Mouse (Mus musculus) embryonic facial prominence, embryonic 12.5 days (tissue): Measurements from ENCODE around the gene Pigb. TPM values are rescaled to one million over a fixed set of nuclear protein-coding genes. Genes with fewer than 3 reads are reported as not detected.
"Not testable (repeated sequence)": the region's sequence is repeated elsewhere in the genome, so short reads cannot be mapped to it uniquely, and the experiment has no call there.

ENCODE experiments used
- ATAC-seq: fragments of 200-750 bp; cut with Nextera tagmentation; 2 replicates; pipeline ENCODE4 v1.8.0; 2017; ENCODE audit not compliant: insufficient number of reproducible peaks, insufficient read depth, low FRiP score, low TSS enrichment
- H3K27ac ChIP-seq: fragments of 300-500 bp; sonication (generic); 2 replicates; pipeline ENCODE4 v1.5.1; 2016; ENCODE audit warnings: mild to moderate bottlenecking
- H3K27me3 ChIP-seq: fragments of 300-500 bp; sonication (generic); 2 replicates; pipeline ENCODE4 v1.6.1; 2016; ENCODE audit warnings: mild to moderate bottlenecking, moderate library complexity
- H3K36me3 ChIP-seq: fragments of 300-500 bp; sonication (generic); 2 replicates; pipeline ENCODE4 v1.6.1; 2016; ENCODE audit warnings: mild to moderate bottlenecking
- H3K4me1 ChIP-seq: fragments of 300-500 bp; sonication (generic); 2 replicates; pipeline ENCODE4 v1.6.1; 2016
- H3K4me2 ChIP-seq: fragments of 300-500 bp; sonication (generic); replicated peaks from 2 replicates; pipeline ENCODE4 v1.6.1; 2016; ENCODE audit warnings: mild to moderate bottlenecking, moderate library complexity
- H3K4me3 ChIP-seq: fragments of 300-500 bp; sonication (generic); 2 replicates; pipeline ENCODE4 v1.5.1; 2016; ENCODE audit warnings: mild to moderate bottlenecking
- H3K9ac ChIP-seq: fragments of 300-500 bp; sonication (generic); 2 replicates; pipeline ENCODE4 v1.6.1; 2016; ENCODE audit warnings: mild to moderate bottlenecking, moderate library complexity
- H3K9me3 ChIP-seq: fragments of 300-500 bp; sonication (generic); 2 replicates; pipeline ENCODE4 v1.6.1; 2016; ENCODE audit warnings: mild to moderate bottlenecking, moderate library complexity
- WGBS: fragments of 180-500 bp; shearing (Covaris S2); methylation state at CpG from one replicate; pipeline ENCODE4 v1.1.7; 2016; 5-methylcytosine and 5-hydroxymethylcytosine counted together
- polyA plus RNA-seq: library from polyadenylated mRNA; unstranded; fragments of >200 nt; fragmentation: Nextera tagmentation; extraction: Ambion mirVana; gene quantifications from 2 replicates; pipeline ENCODE4 v1.2.1, GENCODE M21; 2016

Gene Pigb
- 13.5 and 14.7 TPM in 2 replicates for polyA plus RNA-seq

- peaks cover 21% of the 10 kb centered on the region for H3K4me1 ChIP-seq
- peak within 1 kb of the TSS; percentile 82 for H3K4me2 ChIP-seq
- H3K27ac ChIP-seq, result peak within 1 kb of the TSS; percentile 84
- H3K9me3 ChIP-seq, result no peaks in the 10 kb centered on the region
- ATAC-seq, result no peak
- peak within 1 kb of the TSS; percentile 79 for H3K4me3 ChIP-seq
- H3K27me3 ChIP-seq, result no peaks in the 10 kb centered on the region
- peaks cover 10% of the 10 kb centered on the region; the same call in 1 of the 2 replicates for H3K36me3 ChIP-seq
- peak within 1 kb of the TSS; percentile 73 for H3K9ac ChIP-seq
- WGBS, result 31% methylated on average over 6 of the region's 6 CpGs
Measured at GRCm38 (mm10) chr9:73040080-73040479, at the start of gene Pigb. Pigb (minus strand) TSS chr9:73040378.

- Histone ChIP-seq H3K27me3 (no peaks in the 10 kb centered on the region), H3K4me1 (no peaks in the 10 kb centered on the region; the same call in 1 of the 2 replicates), H3K4me2 (no peak overlapping the region), H3K36me3 (no peaks in the 10 kb centered on the region), H3K9me3 (no peaks in the 10 kb centered on the region), H3K9ac (no peak overlapping the region), H3K27ac (no peak overlapping the region), H3K4me3 (no peak overlapping the region)
- 78% methylated on average over 16 of the region's 16 CpGs for WGBS
- ATAC-seq, result no peak
Measured at GRCm38 (mm10) chr9:73089222-73089920, 49.2 kb upstream of the Pigb start.

- H3K9me3 ChIP-seq, result no peaks in the 10 kb centered on the region
- no peak for ATAC-seq
- H3K4me1 ChIP-seq, result no peaks in the 10 kb centered on the region
- no peak overlapping the region for H3K9ac ChIP-seq
- H3K4me2 ChIP-seq, result no peak overlapping the region
- H3K4me3 ChIP-seq, result no peak overlapping the region
- H3K36me3 ChIP-seq, result no peaks in the 10 kb centered on the region
- no peak overlapping the region for H3K27ac ChIP-seq
- 74% methylated on average over 5 of the region's 5 CpGs for WGBS
- no peaks in the 10 kb centered on the region for H3K27me3 ChIP-seq
Measured at GRCm38 (mm10) chr9:73087581-73087980, 47.4 kb upstream of the Pigb start.

GRCm38 (mm10) chr9:73087121-73087520 is 46.9 kb upstream of the Pigb start:
- no peaks in the 10 kb centered on the region for H3K36me3 ChIP-seq
- H3K4me3 ChIP-seq, result no peak overlapping the region
- no peak for ATAC-seq
- no peak overlapping the region for H3K9ac ChIP-seq
- WGBS, result 57% methylated on average over 8 of the region's 8 CpGs
- no peak overlapping the region for H3K27ac ChIP-seq
- H3K4me2 ChIP-seq, result no peak overlapping the region
- no peaks in the 10 kb centered on the region for H3K4me1 ChIP-seq
- no peaks in the 10 kb centered on the region for H3K9me3 ChIP-seq
- H3K27me3 ChIP-seq, result no peaks in the 10 kb centered on the region

GRCm38 (mm10) chr9:73085845-73086244 is 45.7 kb upstream of the Pigb start:
- Histone ChIP-seq H3K9me3 (no peaks in the 10 kb centered on the region), H3K9ac (no peak overlapping the region), H3K4me2 (no peak overlapping the region), H3K27me3 (no peaks in the 10 kb centered on the region), H3K4me3 (no peak overlapping the region), H3K36me3 (no peaks in the 10 kb centered on the region), H3K27ac (no peak overlapping the region), H3K4me1 (no peaks in the 10 kb centered on the region)
- ATAC-seq, result no peak
- WGBS, result 84% methylated on average over 6 of the region's 6 CpGs

- H3K9me3 ChIP-seq, result no peaks in the 10 kb centered on the region
- no peak overlapping the region for H3K4me3 ChIP-seq
- no peaks in the 10 kb centered on the region for H3K36me3 ChIP-seq
- H3K4me2 ChIP-seq, result no peak overlapping the region
- no peak for ATAC-seq
- H3K9ac ChIP-seq, result no peak overlapping the region
- 78% methylated on average over 6 of the region's 6 CpGs for WGBS
- no peaks in the 10 kb centered on the region for H3K4me1 ChIP-seq
- H3K27ac ChIP-seq, result no peak overlapping the region
- no peaks in the 10 kb centered on the region for H3K27me3 ChIP-seq
Measured at GRCm38 (mm10) chr9:73083956-73084355, 43.8 kb upstream of the Pigb start.

GRCm38 (mm10) chr9:73082291-73083000 is 42.3 kb upstream of the Pigb start:
- Histone ChIP-seq H3K4me1 (no peaks in the 10 kb centered on the region), H3K27ac (no peak overlapping the region), H3K9ac (no peak overlapping the region), H3K9me3 (no peaks in the 10 kb centered on the region), H3K36me3 (no peaks in the 10 kb centered on the region), H3K4me3 (no peak overlapping the region), H3K27me3 (no peaks in the 10 kb centered on the region), H3K4me2 (no peak overlapping the region)
- WGBS, result 66% methylated on average over 8 of the region's 8 CpGs
- no peak for ATAC-seq

GRCm38 (mm10) chr9:73079801-73080325 is 39.7 kb upstream of the Pigb start:
- 42% methylated on average over 7 of the region's 7 CpGs for WGBS
- H3K4me3 ChIP-seq, result no peak overlapping the region
- no peak overlapping the region for H3K27ac ChIP-seq
- H3K9ac ChIP-seq, result no peak overlapping the region
- H3K9me3 ChIP-seq, result no peaks in the 10 kb centered on the region
- H3K4me2 ChIP-seq, result no peak overlapping the region
- H3K36me3 ChIP-seq, result no peaks in the 10 kb centered on the region
- H3K4me1 ChIP-seq, result no peaks in the 10 kb centered on the region
- no peaks in the 10 kb centered on the region for H3K27me3 ChIP-seq
- ATAC-seq, result no peak

GRCm38 (mm10) chr9:73079349-73079748 is 39.2 kb upstream of the Pigb start:
- not testable (repeated sequence) for H3K27ac ChIP-seq, H3K4me1 ChIP-seq, H3K9me3 ChIP-seq, ATAC-seq, H3K27me3 ChIP-seq, H3K4me2 ChIP-seq, H3K4me3 ChIP-seq, H3K36me3 ChIP-seq, H3K9ac ChIP-seq
- 88% methylated on average over 11 of the region's 12 CpGs for WGBS

GRCm38 (mm10) chr9:73073169-73073568 is 33.0 kb upstream of the Pigb start:
- no peak for ATAC-seq
- H3K4me2 ChIP-seq, result no peak overlapping the region
- H3K9ac ChIP-seq, result no peak overlapping the region
- no peaks in the 10 kb centered on the region for H3K9me3 ChIP-seq
- peaks cover 2% of the 10 kb centered on the region for H3K4me1 ChIP-seq
- H3K36me3 ChIP-seq, result no peaks in the 10 kb centered on the region
- H3K27me3 ChIP-seq, result no peaks in the 10 kb centered on the region
- H3K4me3 ChIP-seq, result no peak overlapping the region
- 90% methylated on average over 5 of the region's 5 CpGs for WGBS
- no peak overlapping the region for H3K27ac ChIP-seq

GRCm38 (mm10) chr9:73072426-73072825 is 32.2 kb upstream of the Pigb start:
- 82% methylated on average over 8 of the region's 8 CpGs for WGBS
- no peaks in the 10 kb centered on the region for H3K36me3 ChIP-seq
- no peak for ATAC-seq
- H3K4me2 ChIP-seq, result no peak overlapping the region
- H3K9ac ChIP-seq, result no peak overlapping the region
- H3K27ac ChIP-seq, result no peak overlapping the region
- H3K4me3 ChIP-seq, result no peak overlapping the region
- peaks cover 9% of the 10 kb centered on the region for H3K4me1 ChIP-seq
- no peaks in the 10 kb centered on the region for H3K9me3 ChIP-seq
- no peaks in the 10 kb centered on the region for H3K27me3 ChIP-seq
